Mouse (Mus musculus) stomach, postnatal 0 days (tissue): ENCODE measurements around the gene Borcs6. TPM values are rescaled to one million over a fixed set of nuclear protein-coding genes. Genes with fewer than 3 reads are reported as not detected.
A peak's percentile ranks its signal among the peaks of the same experiment; 100 is the strongest.

ENCODE experiments used
- ATAC-seq: fragments of 200-750 bp; cut with Nextera tagmentation; 2 replicates; pipeline ENCODE4 v1.8.0; 2017; ENCODE audit not compliant: low FRiP score, low TSS enrichment
- DNase-seq: peaks from one replicate; pipeline ENCODE4 v3.0.0-alpha.2; 2016; ENCODE audit warnings: low spot score
- H3K27ac ChIP-seq: fragments of 300-500 bp; sonication (generic); replicated peaks from 2 replicates; pipeline ENCODE4 v1.5.1; 2014; ENCODE audit warnings: mild to moderate bottlenecking, control low read depth
- H3K27me3 ChIP-seq: fragments of 300-500 bp; sonication (generic); 2 replicates; pipeline ENCODE4 v1.6.1; 2014; ENCODE audit warnings: low read length; ENCODE audit not compliant: control insufficient read depth, insufficient read depth
- H3K36me3 ChIP-seq: fragments of 300-500 bp; sonication (generic); 2 replicates; pipeline ENCODE4 v1.6.1; 2014; ENCODE audit warnings: low read length, mixed read lengths; ENCODE audit not compliant: control insufficient read depth, insufficient read depth
- H3K4me1 ChIP-seq: fragments of 300-500 bp; sonication (generic); replicated peaks from 2 replicates; pipeline ENCODE4 v1.6.1; 2014; ENCODE audit warnings: antibody characterized with exemption; ENCODE audit not compliant: control insufficient read depth, insufficient read depth
- H3K4me2 ChIP-seq: fragments of 300-500 bp; sonication (generic); replicated peaks from 2 replicates; pipeline ENCODE4 v1.6.1; 2014; ENCODE audit warnings: low read depth, mild to moderate bottlenecking, control low read depth, moderate library complexity
- H3K4me3 ChIP-seq: fragments of 300-500 bp; sonication (generic); 2 replicates; pipeline ENCODE4 v1.5.1; 2014; ENCODE audit warnings: low read depth, low read length, control low read depth
- H3K9ac ChIP-seq: fragments of 300-500 bp; sonication (generic); 2 replicates; pipeline ENCODE4 v1.6.1; 2014; ENCODE audit warnings: mild to moderate bottlenecking, low read length, control low read depth, mixed read lengths
- H3K9me3 ChIP-seq: fragments of 300-500 bp; sonication (generic); 2 replicates; pipeline ENCODE4 v1.6.1; 2016; ENCODE audit warnings: low read length; ENCODE audit not compliant: control insufficient read depth
- CTCF ChIP-seq: IDR thresholded peaks from 2 replicates; pipeline ENCODE4 v1.5.1; 2016; ENCODE audit warnings: antibody characterized with exemption, low read depth, mild to moderate bottlenecking, moderate library complexity
- EP300 ChIP-seq: optimal IDR thresholded peaks from 2 replicates; pipeline ENCODE3; 2016; ENCODE audit warnings: antibody characterized with exemption
- WGBS: fragments of 180-500 bp; shearing (Covaris S2); extraction: QIAGEN DNeasy Blood & Tissue Kit; methylation state at CpG from one replicate; pipeline ENCODE4 v1.1.7; 2014; 5-methylcytosine and 5-hydroxymethylcytosine counted together
- polyA plus RNA-seq: library from polyadenylated mRNA; unstranded; fragments of >200 nt; fragmentation: Nextera tagmentation; extraction: Ambion mirVana; gene quantifications from 2 replicates; pipeline ENCODE4 v1.2.1, GENCODE M21; 2015

Gene Borcs6
- polyA plus RNA-seq, 1 experiment from 2014 or later = 14.6 TPM

- WGBS = 61% methylated on average over 9 of the region's 9 CpGs
- ATAC-seq = no peak
These were observed 5.0 kb downstream of the Borcs6 start for GRCm38 (mm10) chr11:69064259-69065133.

DNA sequence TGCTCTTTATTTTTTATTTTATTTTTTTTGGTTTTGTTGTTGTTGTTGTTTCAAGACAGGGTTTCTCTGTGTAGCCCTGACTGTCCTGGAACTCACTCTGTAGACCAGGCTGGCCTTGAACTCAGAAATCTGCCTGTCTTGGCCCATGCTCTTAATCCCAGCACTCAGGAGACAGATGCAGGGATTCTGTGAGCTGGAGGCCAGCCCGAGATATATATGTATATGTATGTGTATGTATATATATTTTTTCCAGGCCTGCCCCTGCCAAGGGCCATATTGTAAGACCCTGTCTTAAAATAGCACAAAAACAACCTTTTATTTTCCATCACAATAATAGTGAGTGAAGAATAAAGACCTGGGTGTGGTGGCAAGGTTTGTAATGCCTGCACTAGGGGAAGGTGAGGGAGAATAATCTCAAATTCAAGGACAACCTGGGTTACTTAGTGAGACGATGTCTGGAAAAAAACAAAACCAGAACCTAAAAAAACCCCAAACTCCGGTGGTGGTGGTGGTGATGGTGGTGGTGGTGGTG lies 5.9 kb downstream of the Borcs6 start:
- Histone ChIP-seq H3K27me3 (no peaks in the 10 kb centered on the region), H3K36me3 (no peaks in the 10 kb centered on the region), H3K9ac (no peak overlapping the region), H3K27ac (no peak overlapping the region), H3K4me2 (no peak overlapping the region), H3K9me3 (no peaks in the 10 kb centered on the region), H3K4me3 (no peak overlapping the region), H3K4me1 (peaks cover 4% of the 10 kb centered on the region; the same call in 1 of the 2 replicates)
- no peak for TF ChIP-seq EP300
- no peak for TF ChIP-seq CTCF
- 67% methylated on average over 3 of the region's 3 CpGs for WGBS
- ATAC-seq (no peak), DNase-seq (no peak)

More at GRCm38 (mm10) chr11:69064259-69065133, 5.0 kb downstream of the Borcs6 start:
- Histone ChIP-seq H3K4me3 (peak overlapping the region; percentile 69), H3K4me1 (peaks cover 4% of the 10 kb centered on the region; the same call in 1 of the 2 replicates), H3K9me3 (no peaks in the 10 kb centered on the region), H3K4me2 (peak overlapping the region; percentile 65), H3K36me3 (no peaks in the 10 kb centered on the region), H3K9ac (peak overlapping the region; percentile 61), H3K27me3 (no peaks in the 10 kb centered on the region), H3K27ac (peak overlapping the region; percentile 70; the same call in 1 of the 2 replicates)
- DNase-seq = no peak
- TF ChIP-seq EP300 = no peak
- no peak for TF ChIP-seq CTCF

DNA sequence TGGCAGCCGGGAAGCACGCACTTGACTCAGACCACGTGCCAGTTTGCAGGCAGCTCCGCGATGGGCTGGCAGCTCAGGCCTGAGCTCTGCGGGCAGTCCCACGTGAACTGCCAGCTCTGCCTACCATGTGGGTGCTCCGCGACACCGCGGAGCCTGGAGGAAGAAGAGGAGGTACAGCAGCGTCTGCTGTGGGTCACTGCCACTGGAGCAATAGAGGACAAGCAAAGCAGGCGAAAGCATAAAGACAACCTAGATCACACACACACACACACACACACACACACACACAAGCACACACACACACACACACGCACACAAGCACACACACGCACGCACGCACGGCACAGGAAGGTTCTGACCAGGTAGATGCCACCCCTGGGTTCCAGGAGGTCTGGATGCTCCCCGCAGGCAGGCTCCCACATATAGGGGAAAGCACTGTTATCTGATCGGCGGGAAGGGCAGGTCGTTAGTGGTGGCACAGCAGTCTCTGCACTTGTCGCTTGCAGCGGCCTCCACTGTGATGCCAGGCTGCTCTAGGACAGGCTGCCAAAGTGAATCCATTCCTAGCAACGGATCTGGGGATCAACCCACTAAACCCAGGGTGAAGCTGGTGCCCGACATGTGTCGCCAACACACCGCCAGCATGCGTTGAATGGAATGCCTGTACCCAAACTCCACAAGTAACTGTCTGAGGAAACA lies 6.8 kb downstream of the Borcs6 start:
- peaks cover 2% of the 10 kb centered on the region; the same call in 1 of the 2 replicates for H3K4me1 ChIP-seq
- H3K27ac ChIP-seq = 0 out of 2 replicates have a peak overlapping the region, but pooled peaks have one; percentile 35
- no peaks in the 10 kb centered on the region for H3K9me3 ChIP-seq
- no peak for DNase-seq
- no peaks in the 10 kb centered on the region for H3K36me3 ChIP-seq
- H3K27me3 ChIP-seq = no peaks in the 10 kb centered on the region
- no peak for ATAC-seq
- H3K9ac ChIP-seq = peak overlapping the region; percentile 51
- H3K4me3 ChIP-seq = peak overlapping the region; percentile 20
- TF ChIP-seq CTCF (no peak), EP300 (no peak)
- peak overlapping the region; percentile 55 for H3K4me2 ChIP-seq
- WGBS = 6% methylated on average over 29 of the region's 29 CpGs

DNA sequence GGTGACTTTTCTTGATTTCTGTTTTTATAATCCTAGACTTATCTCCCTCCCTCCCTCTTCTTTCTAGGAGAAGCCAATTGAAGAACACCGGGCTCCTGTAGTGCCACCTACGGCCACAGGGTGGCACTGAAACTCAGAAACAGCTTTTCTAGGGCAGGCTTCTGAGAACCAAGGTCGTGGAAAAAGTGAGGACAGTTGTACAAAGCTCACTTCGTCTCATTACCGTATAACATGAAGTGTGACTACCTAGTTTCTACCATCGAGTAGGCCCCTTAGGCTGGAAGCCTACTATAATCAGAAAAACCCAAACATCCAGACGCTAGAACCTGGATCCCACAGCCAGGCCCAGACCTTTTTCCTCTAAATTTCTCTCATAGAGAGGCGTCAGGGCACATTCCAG lies 7.4 kb downstream of the Borcs6 start:
- Histone ChIP-seq H3K27ac (peak overlapping the region; percentile 58), H3K4me1 (peaks cover 2% of the 10 kb centered on the region; the same call in 1 of the 2 replicates), H3K36me3 (no peaks in the 10 kb centered on the region), H3K9me3 (no peaks in the 10 kb centered on the region), H3K27me3 (no peaks in the 10 kb centered on the region), H3K4me3 (peak overlapping the region; percentile 20; the same call in 1 of the 2 replicates), H3K4me2 (peak overlapping the region; percentile 55), H3K9ac (no peak overlapping the region)
- no peak for ATAC-seq
- no peak for TF ChIP-seq EP300
- TF ChIP-seq CTCF = peak; percentile 93
- peak; percentile 89 for DNase-seq
- 10% methylated on average over 8 of the region's 8 CpGs for WGBS

- H3K36me3 ChIP-seq = no peaks in the 10 kb centered on the region
- H3K9ac ChIP-seq = no peak overlapping the region
- H3K27ac ChIP-seq = peak overlapping the region; percentile 58
- WGBS = 21% methylated on average over 6 of the region's 6 CpGs
- no peaks in the 10 kb centered on the region for H3K9me3 ChIP-seq
- peak; percentile 51 for DNase-seq
- no peaks in the 10 kb centered on the region for H3K27me3 ChIP-seq
- H3K4me1 ChIP-seq = peaks cover 2% of the 10 kb centered on the region; the same call in 1 of the 2 replicates
- no peak for ATAC-seq
- peak overlapping the region; percentile 11; the same call in 1 of the 2 replicates for H3K4me2 ChIP-seq
- H3K4me3 ChIP-seq = no peak overlapping the region
- TF ChIP-seq CTCF (no peak), EP300 (no peak)
These were observed 8.1 kb downstream of the Borcs6 start for GRCm38 (mm10) chr11:69067601-69068000.
